Mouse (Mus musculus) spleen, postnatal 14 days (tissue): ENCODE data around the gene Zfp106.

Experiments used
- DNase-seq, 2 experiments: peaks; one replicate each; pipeline ENCODE4 v3.0.0; 2021 to 2022; ENCODE audit warnings: low spot score in 2 of 2

The Zfp106 gene

DNA sequence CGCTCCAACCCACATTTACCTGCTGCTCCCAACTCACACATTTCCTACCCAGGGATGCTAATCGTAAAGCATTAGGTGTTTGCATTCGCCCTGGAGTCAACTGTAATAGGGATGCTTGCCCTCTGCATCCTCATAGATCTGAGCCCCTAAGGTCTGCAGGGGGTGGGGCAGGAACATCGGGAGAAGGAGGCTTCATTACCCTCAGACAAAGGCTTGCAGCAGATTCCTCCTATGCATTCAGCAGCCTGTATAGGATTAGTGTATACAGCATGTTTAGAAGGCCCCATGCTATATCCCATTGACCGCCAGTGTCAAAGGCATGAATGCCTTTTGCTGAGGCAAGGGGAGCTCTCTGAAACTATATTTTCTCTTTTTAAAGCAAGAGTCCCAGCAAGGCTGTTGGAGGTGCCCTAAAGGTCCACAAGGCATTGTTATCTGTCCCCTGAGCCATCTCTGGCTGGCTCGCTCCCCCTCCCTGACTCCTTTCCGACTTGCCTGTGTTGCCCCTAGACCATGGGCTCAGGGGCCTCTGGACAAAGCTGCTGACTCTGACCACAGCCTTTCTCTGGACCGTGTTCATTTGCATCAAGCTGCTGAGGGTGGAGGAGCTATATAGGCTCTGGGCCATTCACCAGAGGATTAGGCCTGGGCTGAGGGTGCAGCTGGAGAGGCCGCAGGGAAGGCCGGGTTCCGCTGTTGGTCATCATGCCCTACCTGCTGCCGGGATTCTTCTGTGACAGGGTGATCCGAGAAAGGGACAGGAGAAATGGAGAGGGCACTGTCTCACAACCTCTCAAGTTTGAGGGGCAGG is 87.2 kb downstream of the Zfp106 start:
- no peak for DNase-seq

DNA sequence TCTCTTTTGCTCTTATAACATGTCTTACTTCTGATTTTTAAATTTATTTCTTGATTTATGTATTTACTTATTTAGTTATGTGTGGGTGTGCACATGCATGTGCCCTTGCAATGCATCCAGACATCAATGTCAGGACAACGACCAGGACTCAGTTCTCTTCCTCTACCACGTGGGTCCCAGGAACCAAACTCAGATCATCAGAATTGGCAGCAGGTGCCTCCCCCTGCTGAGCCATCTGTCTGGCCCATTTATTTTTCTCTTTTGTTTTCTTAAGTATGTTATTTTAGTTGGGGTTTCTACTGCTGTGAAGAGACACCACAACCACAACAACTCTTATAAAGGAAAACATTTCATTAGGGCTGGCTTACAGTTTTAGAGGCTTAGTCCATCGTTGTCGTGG is 92.8 kb downstream of the Zfp106 start:
- no peak for DNase-seq

DNA sequence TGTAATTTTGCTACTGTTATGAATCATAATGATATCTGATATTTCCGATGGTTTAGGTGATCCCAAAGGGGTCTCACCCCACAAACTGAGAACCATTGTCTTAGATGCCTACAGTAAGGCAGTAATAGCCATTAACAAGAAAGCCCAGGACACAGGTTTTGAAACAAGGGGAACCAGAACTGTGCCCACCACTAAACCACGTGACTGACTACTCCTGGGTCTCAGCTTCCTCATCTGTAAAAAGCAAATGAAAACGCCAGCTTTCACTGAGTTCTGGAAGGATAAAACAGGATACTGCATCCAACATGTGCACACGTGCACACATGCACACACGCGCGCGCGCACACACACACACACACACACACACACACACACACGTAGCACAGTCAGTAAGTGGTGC is 93.9 kb downstream of the Zfp106 start:
- no peak for DNase-seq

DNA sequence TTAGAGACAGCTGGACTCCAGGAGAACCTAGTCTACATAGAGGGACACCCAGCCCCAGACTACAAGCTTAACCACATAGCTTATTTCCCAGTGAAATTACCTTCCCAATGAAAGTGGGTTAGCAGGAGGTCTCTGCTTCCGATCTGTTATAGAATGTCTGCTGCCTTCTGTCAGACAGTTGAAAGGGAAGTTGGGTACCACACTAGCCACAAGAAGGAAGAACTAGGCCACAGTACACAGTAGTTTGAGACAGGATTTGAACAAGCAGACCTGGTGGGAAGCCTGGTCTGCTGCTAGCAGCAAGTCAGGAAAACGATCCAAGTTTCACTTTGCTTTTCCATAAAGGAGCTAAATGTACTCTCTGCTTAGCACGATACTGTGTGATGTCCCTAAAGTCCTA is 94.4 kb downstream of the Zfp106 start:
- DNase-seq, result no peak

DNA sequence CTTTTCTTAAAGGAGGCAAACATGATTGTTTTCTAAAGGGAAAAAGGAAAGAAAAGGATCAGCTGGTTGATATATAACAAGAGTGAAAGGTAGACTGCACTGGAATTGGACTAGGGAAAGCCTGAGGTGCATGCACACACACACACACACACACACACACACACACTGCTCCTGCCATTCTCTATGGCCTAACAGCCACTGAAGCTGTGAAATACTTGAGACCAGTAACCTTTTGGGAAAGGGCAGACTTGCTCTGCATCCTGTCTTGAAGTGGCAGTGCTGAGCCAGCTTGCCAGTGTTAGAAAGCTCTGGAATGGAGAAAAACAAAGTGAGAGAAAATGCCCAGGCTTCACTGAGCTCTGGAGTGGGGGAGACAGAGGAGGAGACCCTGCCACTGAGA is 95.6 kb downstream of the Zfp106 start:
- DNase-seq, result no peak

DNA sequence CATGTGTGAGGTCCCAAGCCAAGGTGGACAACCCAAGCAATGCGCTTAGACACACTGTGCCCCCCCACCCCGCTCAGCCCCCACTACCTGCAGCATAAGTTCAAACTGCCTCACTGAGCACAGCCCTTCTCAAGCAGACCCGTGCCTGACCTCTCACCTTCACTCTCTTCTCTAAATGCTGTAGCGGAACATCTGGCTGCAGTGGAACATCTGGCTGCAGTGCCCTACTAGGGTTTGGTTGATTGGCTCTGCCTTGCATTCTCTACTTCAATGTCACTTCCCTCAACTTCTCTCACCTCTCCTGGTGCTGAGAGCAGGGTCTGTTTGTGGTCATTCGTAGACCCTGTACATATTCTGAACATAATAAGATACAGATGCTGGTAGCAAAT is 98.3 kb downstream of the Zfp106 start:
- DNase-seq, result no peak

DNA sequence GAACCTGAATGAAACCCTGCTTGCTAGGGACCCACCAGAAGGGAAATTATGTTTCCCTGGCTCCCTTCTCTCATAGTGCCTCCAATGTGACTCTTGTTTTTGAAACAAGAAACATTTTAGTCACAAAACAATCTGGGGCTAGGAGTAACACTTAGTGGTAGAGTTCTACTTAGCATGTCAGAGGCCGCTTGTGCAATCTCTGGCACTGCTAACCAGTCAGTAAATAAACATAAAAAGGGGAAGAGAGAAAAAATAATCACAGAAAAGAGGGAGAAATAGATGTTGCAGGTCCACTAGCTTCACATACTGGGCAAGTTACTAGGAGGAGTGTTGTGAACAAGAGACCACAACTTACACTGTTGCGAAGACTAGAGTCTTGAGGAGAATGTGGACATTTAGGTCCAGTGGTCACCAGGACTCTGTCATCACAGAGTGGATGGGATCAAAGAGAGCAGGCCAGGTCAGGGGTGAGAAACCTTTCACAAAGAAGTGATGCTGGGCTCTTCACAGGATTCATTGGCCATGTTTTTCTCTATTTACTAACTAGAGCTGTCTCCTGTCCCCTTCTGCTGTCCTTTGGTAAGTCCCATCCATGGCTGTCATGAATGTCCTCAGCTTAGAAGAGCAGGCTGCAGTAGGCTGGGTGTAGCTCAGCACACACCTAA is 98.8 kb downstream of the Zfp106 start:
- no peak for DNase-seq

DNA sequence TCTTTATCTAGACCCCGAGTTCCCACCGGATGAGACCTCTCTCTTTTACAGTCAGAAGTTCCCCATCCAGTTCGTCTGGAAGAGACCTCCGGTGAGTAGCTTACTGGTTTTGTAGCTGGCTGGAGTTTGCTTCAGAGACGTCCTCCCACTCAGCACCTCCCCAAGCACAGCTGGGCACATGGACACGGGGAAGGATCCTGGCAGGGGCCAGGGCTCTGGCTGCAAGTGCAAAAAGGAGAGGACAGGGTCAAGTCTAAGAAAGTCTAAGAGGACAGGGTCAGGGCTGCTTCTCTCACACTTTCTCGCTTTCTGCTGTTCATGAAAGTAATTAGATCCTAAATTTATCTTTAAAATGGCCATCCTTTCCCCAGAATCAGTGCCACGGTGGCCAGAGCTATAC is 99.6 kb downstream of the Zfp106 start:
- DNase-seq, result no peak

DNA sequence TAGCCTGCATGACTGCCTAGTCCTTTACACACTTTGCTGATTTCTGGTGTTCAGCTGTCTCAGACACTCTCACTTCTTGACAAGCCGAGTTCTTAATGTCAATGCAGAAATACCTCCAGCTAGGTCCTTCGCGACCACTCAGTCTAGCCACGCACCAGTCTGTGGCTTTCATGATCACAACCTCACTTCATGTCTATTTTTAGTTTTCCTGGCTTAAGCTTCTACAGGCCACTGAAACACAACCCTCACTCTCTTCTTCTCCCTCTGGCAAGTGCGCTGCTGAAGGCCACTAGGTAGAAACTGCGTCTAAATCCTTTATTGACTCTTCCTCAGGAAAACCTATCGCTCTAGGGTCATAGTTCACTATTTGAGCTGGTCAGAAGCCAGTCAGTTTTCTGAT is 100.3 kb downstream of the Zfp106 start:
- no peak for DNase-seq

DNA sequence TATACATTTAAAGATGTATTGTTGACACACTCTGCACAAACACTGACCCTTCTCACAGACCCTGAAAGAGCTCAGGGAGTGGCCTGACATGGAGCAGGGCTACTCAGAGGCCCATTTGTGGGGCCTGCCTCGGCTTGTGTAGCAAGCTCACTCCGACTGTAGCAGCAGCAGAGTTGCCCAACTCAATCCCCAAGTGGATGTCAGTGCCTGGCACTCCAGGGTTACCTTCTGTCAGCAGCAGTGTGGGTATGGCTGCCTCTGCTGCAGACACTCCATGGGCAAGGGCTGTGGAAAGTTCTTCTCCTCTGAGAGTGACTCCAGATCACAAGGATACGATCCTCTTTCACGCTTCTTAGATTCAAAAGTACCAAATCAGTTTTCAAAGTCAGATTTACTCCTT is 103.4 kb downstream of the Zfp106 start:
- no peak for DNase-seq
